Mouse (Mus musculus): ENCODE measurements at regions not wholly inside any gene's neighbourhood (a gene's known extent, or its start where the extent isn't known, plus 50 kb on each side); places are given as distances from the start of the nearest gene placed in this dataset.
A peak's percentile ranks its signal among the peaks of the same experiment; 100 is the strongest.

DNA sequence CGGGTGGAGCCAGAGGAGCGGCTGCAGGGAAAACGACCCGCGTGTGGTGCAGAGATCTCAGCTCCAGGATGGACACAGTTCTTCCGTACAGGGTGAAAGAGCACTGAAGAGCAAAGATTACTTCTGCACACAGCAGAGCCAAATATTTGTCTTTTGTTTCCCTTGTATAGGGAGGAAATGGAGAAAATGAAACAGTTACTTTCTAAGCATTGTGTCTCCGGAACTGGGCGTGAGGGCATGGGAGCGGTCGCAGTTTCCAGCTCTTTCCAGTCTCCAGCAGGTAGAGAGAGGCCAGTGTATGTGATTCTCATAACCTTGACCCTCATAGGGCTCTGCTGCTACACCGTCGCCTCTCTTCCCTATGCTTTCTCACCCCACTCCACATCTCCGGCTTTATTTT is 105.1 kb upstream of the Gm10295 start:
- Histone ChIP-seq H3K27ac (replicated peaks) (no peak overlapping the region), H3K9ac (replicated peaks) (no peak overlapping the region), H3K4me3 (no peak overlapping the region), H3K4me1 (no peaks in the 10 kb centered on the region), H3K27me3 (no peaks in the 10 kb centered on the region), H3K36me3 (no peaks in the 10 kb centered on the region), H3K9me3 (no peaks in the 10 kb centered on the region), H3K4me2 (replicated peaks) (no peak overlapping the region)
- WGBS = 90% methylated on average over 13 of the region's 13 CpGs
- ATAC-seq (replicated peaks) = no peak

DNA sequence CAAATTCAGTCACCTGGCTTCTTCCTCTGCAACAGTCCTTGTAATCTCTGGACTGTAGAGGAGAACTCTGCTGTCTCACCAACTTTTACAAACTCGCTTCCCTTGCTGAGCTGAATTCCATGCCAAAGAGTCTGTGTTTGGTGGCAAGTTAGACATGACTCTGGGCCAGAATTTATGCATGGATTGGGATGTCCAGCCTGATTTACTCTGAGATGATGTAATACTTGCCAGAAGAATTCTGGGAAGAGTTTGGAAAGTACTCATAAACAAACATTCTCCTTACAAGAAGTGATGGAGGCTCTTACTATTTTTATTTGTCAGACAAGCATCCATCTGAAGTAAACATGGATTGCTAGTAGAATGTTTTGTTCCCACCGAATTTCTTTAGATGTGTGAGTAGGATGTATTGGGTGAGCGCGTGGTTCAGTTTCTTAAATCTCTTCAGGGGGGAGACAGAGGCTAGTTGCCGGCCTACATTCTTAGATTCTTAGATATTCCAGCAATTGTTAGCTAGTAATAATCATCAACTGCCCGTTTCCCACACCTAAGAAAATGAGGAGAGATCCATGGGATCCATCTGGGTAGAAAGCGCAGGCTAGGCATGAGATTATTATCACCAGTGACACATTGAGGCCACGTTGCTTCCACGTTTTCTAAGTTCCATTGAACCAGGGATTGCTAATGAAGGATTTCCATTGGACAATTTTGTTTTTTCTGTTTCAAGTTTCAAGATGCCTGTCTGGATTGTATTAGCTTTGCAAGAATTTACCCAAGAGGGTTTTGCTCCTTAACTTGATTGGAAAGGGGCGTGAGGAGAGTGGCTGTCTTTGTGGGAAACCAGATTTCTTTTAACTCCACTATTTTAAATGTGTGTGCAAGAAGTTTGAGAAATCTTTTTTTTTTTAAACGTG is 89.3 kb upstream of the Gm10295 start:
- Histone ChIP-seq H3K4me1 (no peaks in the 10 kb centered on the region), H3K9me3 (no peaks in the 10 kb centered on the region), H3K4me3 (no peak overlapping the region), H3K36me3 (no peaks in the 10 kb centered on the region), H3K27ac (replicated peaks) (no peak overlapping the region), H3K9ac (replicated peaks) (no peak overlapping the region), H3K4me2 (replicated peaks) (no peak overlapping the region), H3K27me3 (no peaks in the 10 kb centered on the region)
- ATAC-seq (replicated peaks) = no peak
- 85% methylated on average over 11 of the region's 11 CpGs for WGBS

DNA sequence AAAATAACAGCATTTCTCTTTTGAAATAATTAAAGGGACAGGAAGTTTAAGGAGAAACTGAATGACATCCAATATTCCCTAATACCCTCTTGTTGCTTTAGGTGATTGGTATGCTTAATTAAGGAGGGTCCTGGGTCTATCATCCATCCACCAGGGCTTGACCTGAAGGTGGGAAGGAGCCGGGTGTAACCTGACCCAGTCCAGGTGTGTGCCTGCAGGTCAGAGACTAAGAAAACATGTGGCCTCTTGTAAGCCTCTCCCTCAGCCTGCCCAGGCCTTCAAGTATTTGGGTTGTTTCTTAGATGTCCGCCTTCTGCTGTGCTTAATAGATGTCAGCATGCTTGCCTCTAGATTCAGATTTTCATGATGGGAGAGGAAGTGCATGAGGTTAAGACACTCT is 74.7 kb upstream of the Gm10295 start:
- Histone ChIP-seq H3K27ac (replicated peaks) (no peak overlapping the region), H3K36me3 (no peaks in the 10 kb centered on the region), H3K4me3 (no peak overlapping the region), H3K4me2 (replicated peaks) (no peak overlapping the region), H3K9ac (replicated peaks) (no peak overlapping the region), H3K4me1 (no peaks in the 10 kb centered on the region), H3K9me3 (no peaks in the 10 kb centered on the region), H3K27me3 (no peaks in the 10 kb centered on the region)
- ATAC-seq (replicated peaks) = no peak
- 82% methylated on average over 2 of the region's 2 CpGs for WGBS

DNA sequence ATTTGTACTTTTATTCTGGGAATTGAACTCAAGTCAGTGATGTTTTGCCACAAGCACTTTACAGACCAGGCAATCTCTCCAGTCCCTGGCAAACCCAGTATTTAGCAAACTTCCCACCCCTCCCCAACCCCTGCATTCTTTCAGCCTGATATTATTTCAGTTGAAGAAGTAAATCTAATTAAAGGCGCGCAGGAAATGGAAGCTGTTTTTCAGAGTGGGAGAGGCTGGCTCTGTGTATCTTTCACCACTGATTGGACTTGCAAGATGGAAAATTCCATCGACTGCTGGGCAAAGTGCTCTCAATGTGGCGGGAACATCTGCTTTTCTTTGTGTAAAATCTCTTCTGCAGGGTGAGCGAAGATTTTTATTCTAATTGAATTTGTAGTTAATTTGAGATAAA is 68.0 kb upstream of the Gm10295 start:
- no peaks in the 10 kb centered on the region for H3K27me3 ChIP-seq
- no peaks in the 10 kb centered on the region for H3K36me3 ChIP-seq
- no peaks in the 10 kb centered on the region for H3K9me3 ChIP-seq
- no peak overlapping the region for H3K4me2 ChIP-seq (replicated peaks)
- H3K4me3 ChIP-seq = no peak overlapping the region
- 72% methylated on average over 5 of the region's 5 CpGs for WGBS
- no peak for ATAC-seq (replicated peaks)
- H3K9ac ChIP-seq (replicated peaks) = no peak overlapping the region
- H3K27ac ChIP-seq (replicated peaks) = no peak overlapping the region
- no peaks in the 10 kb centered on the region for H3K4me1 ChIP-seq

DNA sequence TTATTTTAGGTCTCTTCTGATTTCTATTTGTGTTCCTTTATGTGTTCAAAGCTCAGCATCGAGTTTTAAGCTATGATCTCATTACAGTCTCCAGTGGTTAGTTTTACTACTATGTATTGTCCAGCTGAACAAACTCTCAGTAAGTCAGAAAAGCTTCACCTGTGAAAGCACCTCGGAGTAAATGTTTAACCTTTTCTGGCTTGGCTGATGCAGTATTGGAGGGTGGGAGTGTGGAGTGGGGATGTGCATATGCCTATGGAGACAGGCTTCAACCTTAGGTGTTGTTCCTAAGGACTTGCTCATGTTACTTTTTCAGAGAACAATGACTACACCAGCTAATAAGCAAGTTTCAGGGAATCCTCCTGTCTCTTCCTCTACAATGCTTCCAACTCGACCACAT is 67.6 kb upstream of the Gm10295 start:
- ATAC-seq (replicated peaks) = no peak
- Histone ChIP-seq H3K4me2 (replicated peaks) (no peak overlapping the region), H3K4me1 (no peaks in the 10 kb centered on the region), H3K9me3 (no peaks in the 10 kb centered on the region), H3K9ac (replicated peaks) (no peak overlapping the region), H3K4me3 (no peak overlapping the region), H3K36me3 (no peaks in the 10 kb centered on the region), H3K27ac (replicated peaks) (no peak overlapping the region), H3K27me3 (no peaks in the 10 kb centered on the region)
- 70% methylated on average over 3 of the region's 3 CpGs for WGBS

DNA sequence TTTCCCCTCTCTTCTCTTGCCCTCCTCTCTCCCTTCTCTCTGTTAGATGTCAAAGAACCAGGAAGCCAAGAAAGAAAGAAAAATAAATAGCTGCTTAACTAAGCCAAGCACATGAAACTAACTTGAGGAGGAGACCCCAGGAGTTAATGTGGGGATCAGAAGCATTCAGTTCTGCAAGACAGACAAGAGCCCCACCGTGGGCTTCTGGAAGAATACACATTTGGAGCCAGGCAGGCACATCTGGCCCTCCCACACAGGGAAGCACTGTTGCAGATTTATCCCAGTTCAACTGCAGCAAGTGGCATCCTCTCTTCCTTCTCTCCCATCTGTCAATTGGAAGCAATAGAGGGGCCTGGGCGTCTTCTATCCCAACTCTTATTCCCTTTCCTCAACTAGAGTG is 63.5 kb upstream of the Gm10295 start:
- no peaks in the 10 kb centered on the region for H3K36me3 ChIP-seq
- ATAC-seq (replicated peaks) = no peak
- no peak overlapping the region for H3K4me3 ChIP-seq
- no peaks in the 10 kb centered on the region for H3K9me3 ChIP-seq
- peaks cover 10% of the 10 kb centered on the region for H3K4me1 ChIP-seq
- WGBS = 72% methylated on average over 2 of the region's 2 CpGs
- peaks cover 16% of the 10 kb centered on the region for H3K27me3 ChIP-seq
- no peak overlapping the region for H3K4me2 ChIP-seq (replicated peaks)
- H3K9ac ChIP-seq (replicated peaks) = no peak overlapping the region
- no peak overlapping the region for H3K27ac ChIP-seq (replicated peaks)

DNA sequence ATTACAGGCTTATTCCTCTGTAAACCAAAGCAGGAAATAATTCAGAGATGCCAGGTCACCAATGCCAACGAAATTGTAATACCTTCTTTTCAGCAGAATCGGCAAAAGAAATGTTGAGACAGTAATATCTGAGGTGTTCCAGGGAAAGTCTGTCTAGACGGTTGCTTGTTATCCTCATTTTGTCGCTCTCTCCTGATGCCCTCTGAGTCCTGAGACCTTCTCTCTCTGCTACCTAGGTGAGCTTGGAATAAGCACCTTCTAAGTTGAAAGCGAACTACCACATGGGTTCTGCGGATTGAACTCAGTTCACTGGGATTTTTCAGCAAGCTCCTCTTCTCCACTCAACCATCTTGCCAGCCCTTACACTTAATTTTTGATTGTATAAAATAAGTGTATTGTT is 61.8 kb upstream of the Gm10295 start:
- 89% methylated on average over 6 of the region's 6 CpGs for WGBS

DNA sequence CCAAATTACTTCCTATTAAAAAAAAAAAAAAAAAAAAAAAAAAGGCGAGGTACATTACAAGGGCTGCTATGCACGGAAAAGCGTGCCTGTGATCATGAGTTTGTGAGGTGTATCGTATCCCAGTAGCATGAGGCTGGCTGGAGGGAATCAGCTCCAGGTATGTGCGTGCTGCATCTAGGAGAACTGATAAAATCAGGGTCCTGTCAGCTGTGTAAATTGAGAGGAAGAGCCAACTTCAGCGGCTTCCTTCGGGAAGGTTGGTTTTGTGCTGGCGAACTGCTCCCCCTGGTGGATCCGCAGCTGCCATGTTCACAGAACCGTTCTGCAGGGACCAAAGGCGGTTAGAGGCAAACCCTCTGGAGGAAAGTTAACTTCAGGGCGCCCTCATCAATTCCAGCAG is 60.8 kb upstream of the Gm10295 start:
- H3K4me3 ChIP-seq = peak overlapping the region; percentile 35
- 4% methylated on average over 12 of the region's 12 CpGs for WGBS
- H3K9me3 ChIP-seq = no peaks in the 10 kb centered on the region
- H3K4me2 ChIP-seq (replicated peaks) = peak overlapping the region; percentile 59
- peak; percentile 92 for ATAC-seq (replicated peaks)
- H3K9ac ChIP-seq (replicated peaks) = no peak overlapping the region
- H3K36me3 ChIP-seq = no peaks in the 10 kb centered on the region
- peaks cover 10% of the 10 kb centered on the region for H3K4me1 ChIP-seq
- H3K27me3 ChIP-seq = peaks cover 21% of the 10 kb centered on the region
- H3K27ac ChIP-seq (replicated peaks) = 0 out of 2 replicates have a peak overlapping the region, but pooled peaks have one; percentile 32

More for the DNA sequence above, 61.8 kb upstream of the Gm10295 start:
- Histone ChIP-seq H3K4me1 (peaks cover 10% of the 10 kb centered on the region), H3K27ac (replicated peaks) (no peak overlapping the region), H3K9me3 (no peaks in the 10 kb centered on the region), H3K36me3 (no peaks in the 10 kb centered on the region), H3K4me3 (no peak overlapping the region), H3K4me2 (replicated peaks) (no peak overlapping the region), H3K9ac (replicated peaks) (no peak overlapping the region), H3K27me3 (peaks cover 21% of the 10 kb centered on the region)
- ATAC-seq (replicated peaks) = no peak

DNA sequence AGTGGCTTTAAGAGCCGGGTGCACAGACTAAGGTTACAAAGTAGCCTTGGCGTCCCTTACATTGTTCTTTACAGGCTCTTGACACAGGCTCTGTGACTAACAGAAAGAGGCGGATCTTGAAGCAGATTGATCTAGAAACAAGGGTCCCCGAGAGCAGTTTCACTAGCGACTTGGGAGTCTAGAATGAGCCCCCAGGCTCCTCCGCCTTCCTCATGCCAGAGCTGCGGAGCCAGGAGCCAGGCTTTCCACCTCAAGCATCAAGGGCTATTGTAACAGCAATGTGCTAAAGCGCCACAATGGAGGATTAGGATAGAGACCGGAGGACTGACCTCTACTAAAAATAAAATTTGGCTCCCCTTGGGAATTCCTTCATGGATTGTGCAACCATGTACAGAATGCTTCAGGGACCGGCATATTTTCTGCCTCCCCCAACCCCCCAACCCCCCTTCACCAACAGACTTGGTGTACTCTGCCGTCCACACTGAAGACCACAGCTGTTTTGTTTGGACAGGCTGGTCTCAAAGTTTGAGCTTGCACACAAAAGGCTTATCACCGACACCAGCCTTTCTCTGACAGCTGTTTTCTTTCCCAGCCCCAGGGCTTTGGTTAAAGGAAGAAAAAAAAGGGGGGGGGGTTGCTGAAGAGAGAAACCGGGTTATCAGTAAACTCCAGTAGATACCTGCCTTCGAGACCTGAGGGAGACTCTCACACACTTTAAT is 60.2 kb upstream of the Gm10295 start:
- Histone ChIP-seq H3K9ac (replicated peaks) (peak overlapping the region; percentile 23; the same call in 1 of the 2 replicates), H3K4me2 (replicated peaks) (peak overlapping the region; percentile 59)

DNA sequence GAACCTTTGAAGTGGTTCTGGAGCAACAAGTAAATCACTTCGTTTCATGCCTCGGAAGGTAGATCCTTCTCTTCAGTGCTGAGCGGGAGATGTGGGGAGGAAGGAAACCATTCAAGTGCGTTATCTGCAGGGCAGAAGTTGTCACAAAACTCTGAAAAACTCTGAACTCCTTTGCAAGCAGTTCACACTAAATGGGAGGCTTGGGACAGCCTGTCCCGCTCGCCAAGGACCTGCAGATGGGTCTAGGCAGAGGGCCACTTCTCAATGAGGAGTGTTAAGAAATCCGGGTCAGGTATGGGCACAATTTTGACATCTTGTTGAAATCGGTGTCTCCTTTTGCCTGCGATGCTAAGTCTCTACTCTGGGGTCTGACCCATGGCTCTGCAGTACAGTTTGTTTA is 58.6 kb upstream of the Gm10295 start:
- 76% methylated on average over 9 of the region's 9 CpGs for WGBS
- ATAC-seq (replicated peaks) = no peak
- no peak overlapping the region for H3K4me3 ChIP-seq
- H3K4me1 ChIP-seq = peaks cover 10% of the 10 kb centered on the region
- H3K27me3 ChIP-seq = peaks cover 21% of the 10 kb centered on the region
- H3K9ac ChIP-seq (replicated peaks) = no peak overlapping the region
- no peak overlapping the region for H3K4me2 ChIP-seq (replicated peaks)
- no peak overlapping the region for H3K27ac ChIP-seq (replicated peaks)
- H3K36me3 ChIP-seq = no peaks in the 10 kb centered on the region
- H3K9me3 ChIP-seq = no peaks in the 10 kb centered on the region

More for the DNA sequence above, 60.2 kb upstream of the Gm10295 start:
- H3K4me1 ChIP-seq = peaks cover 10% of the 10 kb centered on the region
- peak overlapping the region; percentile 32; the same call in 1 of the 2 replicates for H3K27ac ChIP-seq (replicated peaks)
- no peaks in the 10 kb centered on the region for H3K36me3 ChIP-seq
- ATAC-seq (replicated peaks) = peak; percentile 57
- WGBS = 3% methylated on average over 14 of the region's 14 CpGs
- peak overlapping the region; percentile 35 for H3K4me3 ChIP-seq
- peaks cover 21% of the 10 kb centered on the region for H3K27me3 ChIP-seq
- H3K9me3 ChIP-seq = no peaks in the 10 kb centered on the region

DNA sequence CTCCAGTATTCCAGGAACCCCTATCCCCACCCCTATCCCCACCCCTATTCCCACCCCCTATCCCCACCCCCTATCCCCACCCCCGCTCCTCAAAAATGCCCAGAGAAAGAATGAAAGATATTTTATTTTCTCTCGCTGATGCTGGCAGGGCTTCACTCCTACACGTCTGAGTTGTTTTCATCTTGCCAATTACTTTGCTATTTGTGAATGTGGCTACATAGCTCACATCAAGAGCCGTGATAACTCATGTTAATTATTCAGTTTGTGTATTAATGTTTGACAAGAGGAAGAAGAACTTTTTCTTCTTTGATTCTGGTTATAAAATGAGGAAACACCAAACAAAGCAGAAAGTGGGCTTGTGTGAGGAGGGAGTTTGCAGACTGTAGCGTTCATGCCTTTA is 57.8 kb upstream of the Gm10295 start:
- Histone ChIP-seq H3K9ac (replicated peaks) (no peak overlapping the region), H3K4me2 (replicated peaks) (no peak overlapping the region), H3K36me3 (no peaks in the 10 kb centered on the region), H3K27ac (replicated peaks) (no peak overlapping the region), H3K4me1 (peaks cover 10% of the 10 kb centered on the region), H3K4me3 (no peak overlapping the region), H3K27me3 (peaks cover 21% of the 10 kb centered on the region), H3K9me3 (no peaks in the 10 kb centered on the region)
- no peak for ATAC-seq (replicated peaks)
- 52% methylated on average over 5 of the region's 5 CpGs for WGBS

DNA sequence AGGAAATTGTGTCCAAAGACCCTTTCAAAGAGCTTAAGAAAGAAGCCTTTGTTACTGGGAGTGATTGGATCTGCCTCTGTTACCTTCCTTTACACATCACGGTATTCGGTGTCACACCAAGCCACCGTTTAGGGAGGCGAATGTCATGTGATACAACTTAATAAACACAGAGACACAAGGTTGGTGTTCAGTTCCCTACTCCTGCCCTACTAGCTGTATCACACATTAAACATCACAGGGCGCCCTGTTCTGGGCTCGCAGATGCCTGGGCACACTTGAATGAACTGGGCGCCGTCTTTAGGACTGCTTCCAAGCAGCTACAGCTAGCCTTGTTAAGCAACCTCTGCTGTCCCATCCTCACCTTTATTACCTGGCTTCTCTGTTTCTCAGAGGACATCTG is 55.0 kb upstream of the Gm10295 start:
- Histone ChIP-seq H3K36me3 (no peaks in the 10 kb centered on the region), H3K4me1 (peaks cover 2% of the 10 kb centered on the region), H3K4me2 (replicated peaks) (no peak overlapping the region), H3K4me3 (no peak overlapping the region), H3K9me3 (no peaks in the 10 kb centered on the region), H3K9ac (replicated peaks) (no peak overlapping the region), H3K27ac (replicated peaks) (no peak overlapping the region), H3K27me3 (peaks cover 15% of the 10 kb centered on the region; the same call in 1 of the 2 replicates)
- WGBS = 70% methylated on average over 8 of the region's 8 CpGs
- ATAC-seq (replicated peaks) = no peak

Measured in forebrain, embryonic 15.5 days (tissue).